Mouse (Mus musculus): ENCODE measurements around the gene Trim25. TPM values are rescaled to one million over a fixed set of nuclear protein-coding genes. Genes with fewer than 3 reads are reported as not detected.
"Not testable (repeated sequence)": the region's sequence is repeated elsewhere in the genome, so short reads cannot be mapped to it uniquely, and the experiment has no call there.

Trim25 gene
- total and polyA plus RNA-seq, 2 experiments from 2014 or later = 7.8 to 16.1 TPM

DNA sequence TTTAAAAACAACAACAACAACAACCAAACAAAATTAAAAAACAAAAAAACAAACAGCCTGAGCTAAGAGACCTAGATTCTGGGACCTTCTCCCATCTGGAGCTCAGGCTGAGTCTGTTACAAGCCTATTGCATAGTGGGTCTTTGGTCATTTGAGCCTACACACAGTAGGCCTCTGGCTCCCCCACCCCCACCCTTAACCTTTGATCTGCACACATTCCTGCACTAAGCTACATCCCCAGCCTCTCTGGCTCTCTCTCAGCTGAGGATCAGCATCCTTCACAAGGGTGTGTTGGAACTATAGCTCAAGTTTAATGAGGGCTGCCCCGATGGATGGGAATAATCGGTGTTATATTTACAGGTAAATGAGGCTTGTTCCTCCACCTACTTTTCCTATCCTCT lies 3.6 kb upstream of the Trim25 start:
- Histone ChIP-seq H3K4me3 (ENCODE audit: low read depth, low read length) (no peak overlapping the region), H3K4me2 (ENCODE audit: low read depth, low read length) (no peak overlapping the region), H3K36me3 (replicated peaks; ENCODE audit: control insufficient read depth, insufficient read depth, low read length) (peaks cover 5% of the 10 kb centered on the region; the same call in 1 of the 2 replicates), H3K9me3 (replicated peaks; ENCODE audit: control insufficient read depth, low read length) (no peaks in the 10 kb centered on the region), H3K9ac (replicated peaks; ENCODE audit: low read depth, low read length) (no peak overlapping the region), H3K4me1 (ENCODE audit: control insufficient read depth, insufficient read depth) (peaks cover 12% of the 10 kb centered on the region; the same call in 1 of the 2 replicates), H3K27me3 (ENCODE audit: control insufficient read depth, insufficient read depth, low read length) (no peaks in the 10 kb centered on the region), H3K27ac (ENCODE audit: low read depth) (peak overlapping the region; percentile 77)
- TF ChIP-seq CTCF (IDR thresholded peaks at IDR 0.05; ENCODE audit: low read depth) = no peak
- no peak for ATAC-seq (ENCODE audit: insufficient read depth, low read depth)
- DNase-seq (ENCODE audit: low spot score) = no peak
- whole genome bisulfite sequencing = 81% methylated on average over 2 of the region's 2 CpGs

- Histone ChIP-seq H3K4me3 (ENCODE audit: low read depth, low read length) (no peak overlapping the region), H3K4me1 (ENCODE audit: control insufficient read depth, insufficient read depth) (peaks cover 19% of the 10 kb centered on the region), H3K27ac (ENCODE audit: low read depth) (peak overlapping the region; percentile 77), H3K27me3 (ENCODE audit: control insufficient read depth, insufficient read depth, low read length) (no peaks in the 10 kb centered on the region), H3K9ac (replicated peaks; ENCODE audit: low read depth, low read length) (no peak overlapping the region), H3K9me3 (replicated peaks; ENCODE audit: control insufficient read depth, low read length) (no peaks in the 10 kb centered on the region), H3K36me3 (replicated peaks; ENCODE audit: control insufficient read depth, insufficient read depth, low read length) (no peaks in the 10 kb centered on the region), H3K4me2 (ENCODE audit: low read depth, low read length) (no peak overlapping the region; the same call in 1 of the 2 replicates)
- ATAC-seq (ENCODE audit: insufficient read depth, low read depth) (peak; percentile 5; the same call in 1 of the 2 replicates), DNase-seq (ENCODE audit: low spot score) (peak; percentile 81)
- peak; percentile 86 for TF ChIP-seq EP300 (IDR thresholded peaks at IDR 0.05; ENCODE audit: low read depth)
- no peak for TF ChIP-seq CTCF (IDR thresholded peaks at IDR 0.05; ENCODE audit: low read depth)
- WGBS = 32% methylated on average over 7 of the region's 7 CpGs
These were observed 2.7 kb upstream of the Trim25 start for GRCm38 (mm10) chr11:88996427-88996826.

- H3K4me1 ChIP-seq (ENCODE audit: control insufficient read depth, insufficient read depth) = peaks cover 24% of the 10 kb centered on the region
- H3K27ac ChIP-seq (ENCODE audit: low read depth) = peak overlapping the region; percentile 77
- H3K4me2 ChIP-seq (ENCODE audit: low read depth, low read length); H3K27me3 ChIP-seq (ENCODE audit: control insufficient read depth, insufficient read depth, low read length); H3K9ac ChIP-seq (replicated peaks; ENCODE audit: low read depth, low read length); ATAC-seq (ENCODE audit: insufficient read depth, low read depth); DNase-seq (ENCODE audit: low spot score); H3K9me3 ChIP-seq (replicated peaks; ENCODE audit: control insufficient read depth, low read length); H3K36me3 ChIP-seq (replicated peaks; ENCODE audit: control insufficient read depth, insufficient read depth, low read length); H3K4me3 ChIP-seq (ENCODE audit: low read depth, low read length): not testable (repeated sequence)
- TF ChIP-seq CTCF (IDR thresholded peaks at IDR 0.05; ENCODE audit: low read depth) = 0 out of 2 replicates have a peak, but pooled peaks have one; percentile 3
- WGBS = 83% methylated on average over 5 of the region's 5 CpGs
These were observed 1.8 kb upstream of the Trim25 start for GRCm38 (mm10) chr11:88997343-88997742.

GRCm38 (mm10) chr11:88998406-88998805 lies 770 bp upstream of the Trim25 start:
- no peak for TF ChIP-seq CTCF (IDR thresholded peaks at IDR 0.05; ENCODE audit: low read depth)
- no peak for TF ChIP-seq EP300 (IDR thresholded peaks at IDR 0.05; ENCODE audit: low read depth)
- no peaks in the 10 kb centered on the region for H3K9me3 ChIP-seq (replicated peaks; ENCODE audit: control insufficient read depth, low read length)
- no peaks in the 10 kb centered on the region for H3K27me3 ChIP-seq (ENCODE audit: control insufficient read depth, insufficient read depth, low read length)
- H3K4me1 ChIP-seq (ENCODE audit: control insufficient read depth, insufficient read depth) = peaks cover 35% of the 10 kb centered on the region
- WGBS = 25% methylated on average over 3 of the region's 3 CpGs
- H3K36me3 ChIP-seq (replicated peaks; ENCODE audit: control insufficient read depth, insufficient read depth, low read length) = no peaks in the 10 kb centered on the region
- no peak overlapping the region for H3K4me3 ChIP-seq (ENCODE audit: low read depth, low read length)
- H3K4me2 ChIP-seq (ENCODE audit: low read depth, low read length) = no peak overlapping the region; the same call in 1 of the 2 replicates
- DNase-seq (ENCODE audit: low spot score) = no peak
- H3K9ac ChIP-seq (replicated peaks; ENCODE audit: low read depth, low read length) = no peak overlapping the region
- H3K27ac ChIP-seq (ENCODE audit: low read depth) = peak overlapping the region; percentile 86; the same call in 1 of the 2 replicates
- no peak for ATAC-seq (ENCODE audit: insufficient read depth, low read depth)

GRCm38 (mm10) chr11:88999723-89000526 lies 749 bp downstream of the Trim25 start:
- Histone ChIP-seq H3K9ac (replicated peaks; ENCODE audit: low read depth, low read length) (peak overlapping the region; percentile 91), H3K4me2 (ENCODE audit: low read depth, low read length) (peak overlapping the region; percentile 78), H3K27me3 (ENCODE audit: control insufficient read depth, insufficient read depth, low read length) (no peaks in the 10 kb centered on the region), H3K9me3 (replicated peaks; ENCODE audit: control insufficient read depth, low read length) (no peaks in the 10 kb centered on the region), H3K27ac (ENCODE audit: low read depth) (peak overlapping the region; percentile 86), H3K36me3 (replicated peaks; ENCODE audit: control insufficient read depth, insufficient read depth, low read length) (no peaks in the 10 kb centered on the region; the same call in 1 of the 2 replicates), H3K4me3 (ENCODE audit: low read depth, low read length) (peak overlapping the region; percentile 88), H3K4me1 (ENCODE audit: control insufficient read depth, insufficient read depth) (peaks cover 40% of the 10 kb centered on the region)
- TF ChIP-seq CTCF (IDR thresholded peaks at IDR 0.05; ENCODE audit: low read depth) (no peak), EP300 (IDR thresholded peaks at IDR 0.05; ENCODE audit: low read depth) (no peak)
- no peak for DNase-seq (ENCODE audit: low spot score)
- 12% methylated on average over 33 of the region's 33 CpGs for WGBS
- peak; percentile 19 for ATAC-seq (ENCODE audit: insufficient read depth, low read depth)

- H3K27ac ChIP-seq (ENCODE audit: low read depth) = peak overlapping the region; percentile 86
- no peaks in the 10 kb centered on the region for H3K27me3 ChIP-seq (ENCODE audit: control insufficient read depth, insufficient read depth, low read length)
- ATAC-seq (ENCODE audit: insufficient read depth, low read depth) = no peak
- DNase-seq (ENCODE audit: low spot score) = no peak
- peak overlapping the region; percentile 88 for H3K4me3 ChIP-seq (ENCODE audit: low read depth, low read length)
- H3K9ac ChIP-seq (replicated peaks; ENCODE audit: low read depth, low read length) = peak overlapping the region; percentile 91
- no peaks in the 10 kb centered on the region for H3K9me3 ChIP-seq (replicated peaks; ENCODE audit: control insufficient read depth, low read length)
- H3K4me1 ChIP-seq (ENCODE audit: control insufficient read depth, insufficient read depth) = peaks cover 40% of the 10 kb centered on the region
- H3K4me2 ChIP-seq (ENCODE audit: low read depth, low read length) = peak overlapping the region; percentile 78
- TF ChIP-seq EP300 (IDR thresholded peaks at IDR 0.05; ENCODE audit: low read depth) (no peak), CTCF (IDR thresholded peaks at IDR 0.05; ENCODE audit: low read depth) (no peak)
- H3K36me3 ChIP-seq (replicated peaks; ENCODE audit: control insufficient read depth, insufficient read depth, low read length) = peaks cover 5% of the 10 kb centered on the region
These were observed 1.3 kb downstream of the Trim25 start for GRCm38 (mm10) chr11:89000527-89000819.

Data from heart, postnatal 0 days (tissue).